Mouse (Mus musculus): ENCODE measurements at regions not wholly inside any gene's neighbourhood (a gene's known extent, or its start where the extent isn't known, plus 50 kb on each side); places are given as distances from the start of the nearest gene placed in this dataset.

DNA sequence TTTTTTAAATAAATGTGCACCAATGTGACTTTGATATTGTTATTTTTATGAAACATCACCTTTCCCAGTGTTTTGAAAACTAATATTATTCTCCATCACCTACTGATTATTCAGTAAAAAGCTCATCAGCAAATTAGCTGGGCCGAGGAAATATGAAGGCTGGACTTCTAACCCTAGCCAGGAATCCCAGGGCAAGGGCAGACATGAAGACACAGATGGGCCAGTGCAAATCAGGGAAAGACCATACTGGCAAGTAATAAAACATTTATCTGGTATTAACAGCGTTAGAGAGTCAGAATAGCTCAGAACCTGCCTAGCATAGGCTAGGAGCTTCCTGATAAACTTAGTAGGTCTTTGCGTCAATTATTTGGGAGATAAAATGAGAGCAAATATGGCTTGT, 590.3 kb upstream of the Cenpq start:
- no peak for DNase-seq (ENCODE audit: low spot score in 2 of 2)
- TF ChIP-seq CTCF (conservative IDR thresholded peaks at IDR 0.05) = no peak
- no peak overlapping the region for H3K27ac ChIP-seq
- no peak overlapping the region for H3K4me3 ChIP-seq

DNA sequence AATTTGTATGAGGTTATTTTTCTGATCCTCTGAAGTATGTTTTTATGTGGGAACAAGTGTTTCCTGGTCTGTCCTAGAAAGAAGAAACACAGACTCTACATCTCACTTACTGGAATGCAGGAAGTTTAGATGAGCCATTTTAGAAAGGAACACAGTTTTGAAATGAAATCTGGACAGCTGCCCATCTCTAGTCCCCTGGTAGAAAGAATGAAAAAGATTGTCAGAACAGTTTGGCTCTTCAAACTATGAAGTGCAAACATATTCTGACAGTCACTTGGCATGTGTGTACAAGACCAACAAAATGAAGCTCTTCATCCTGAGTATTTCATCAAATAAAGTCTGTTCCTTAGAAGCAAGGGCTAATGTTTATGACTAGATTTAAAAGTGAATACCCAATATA, 577.2 kb upstream of the Cenpq start:
- TF ChIP-seq CTCF (conservative IDR thresholded peaks at IDR 0.05) = no peak
- H3K4me3 ChIP-seq = no peak overlapping the region
- no peak for DNase-seq (ENCODE audit: low spot score in 2 of 2)
- no peak overlapping the region for H3K27ac ChIP-seq

DNA sequence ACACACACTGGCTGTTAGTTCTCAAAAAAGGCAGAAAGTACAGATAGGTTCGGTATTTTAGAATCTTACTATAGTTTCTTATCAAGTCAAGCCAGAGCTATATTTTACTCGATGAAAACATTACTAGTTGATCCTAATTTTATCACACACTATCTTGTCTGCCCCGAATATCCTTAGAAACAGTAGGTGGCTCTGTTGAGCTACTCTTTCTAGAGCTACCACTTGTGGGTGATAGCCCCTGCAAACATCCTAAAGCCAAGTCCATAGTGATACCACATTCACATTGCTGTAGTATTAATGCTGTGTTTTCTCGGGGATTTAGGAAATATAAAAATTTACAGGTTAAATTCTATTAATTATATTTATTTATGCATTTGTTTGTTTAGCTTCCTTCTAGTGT, 570.2 kb upstream of the Cenpq start:
- DNase-seq (ENCODE audit: low spot score in 2 of 2) = peak; percentile 6 to 14
- peak; percentile 73 for TF ChIP-seq CTCF (conservative IDR thresholded peaks at IDR 0.05)
- Histone ChIP-seq H3K4me3 (no peak overlapping the region), H3K27ac (no peak overlapping the region)
